Mouse (Mus musculus) hindbrain, embryonic 15.5 days (tissue): ENCODE measurements around the gene Epb41l2. TPM values are rescaled to one million over a fixed set of nuclear protein-coding genes. Genes with fewer than 3 reads are reported as not detected.
A peak's percentile ranks its signal among the peaks of the same experiment; 100 is the strongest.

ENCODE experiments used
- ATAC-seq: fragments of 200-750 bp; cut with Nextera tagmentation; 2 replicates; pipeline ENCODE4 v1.8.0; 2017; ENCODE audit warnings: low read depth, moderate number of reproducible peaks, moderate TSS enrichment; ENCODE audit not compliant: low FRiP score
- H3K27ac ChIP-seq: fragments of 300-500 bp; sonication (generic); replicated peaks from 2 replicates; pipeline ENCODE4 v1.5.1; 2015; ENCODE audit warnings: mild to moderate bottlenecking, inconsistent platforms
- H3K27me3 ChIP-seq: fragments of 300-500 bp; sonication (generic); 2 replicates; pipeline ENCODE4 v1.6.1; 2015; ENCODE audit warnings: control low read depth, inconsistent platforms
- H3K36me3 ChIP-seq: fragments of 300-500 bp; sonication (generic); 2 replicates; pipeline ENCODE4 v1.6.1; 2015; ENCODE audit warnings: control low read depth, inconsistent platforms
- H3K4me1 ChIP-seq: fragments of 300-500 bp; sonication (generic); replicated peaks from 2 replicates; pipeline ENCODE4 v1.6.1; 2015; ENCODE audit warnings: control low read depth, inconsistent platforms
- H3K4me2 ChIP-seq: fragments of 300-500 bp; sonication (generic); 2 replicates; pipeline ENCODE4 v1.6.1; 2015; ENCODE audit warnings: moderate library complexity, mild to moderate bottlenecking, inconsistent platforms
- H3K4me3 ChIP-seq: fragments of 300-500 bp; sonication (generic); 2 replicates; pipeline ENCODE4 v1.5.1; 2015; ENCODE audit warnings: mild to moderate bottlenecking, inconsistent platforms
- H3K9ac ChIP-seq: fragments of 300-500 bp; sonication (generic); 2 replicates; pipeline ENCODE4 v1.6.1; 2015; ENCODE audit warnings: inconsistent platforms
- H3K9me3 ChIP-seq: fragments of 300-500 bp; sonication (generic); 2 replicates; pipeline ENCODE4 v1.6.1; 2016; ENCODE audit warnings: control low read depth, inconsistent platforms
- WGBS: fragments of 180-500 bp; shearing (Covaris S2); methylation state at CpG from one replicate; pipeline ENCODE4 v1.1.7; 2015; 5-methylcytosine and 5-hydroxymethylcytosine counted together
- polyA plus RNA-seq: library from polyadenylated mRNA; unstranded; fragments of >200 nt; fragmentation: Nextera tagmentation; extraction: Ambion mirVana; gene quantifications from 2 replicates; pipeline ENCODE4 v1.2.1, GENCODE M21; 2015

Gene Epb41l2
- polyA plus RNA-seq, 1 experiment from 2014 or later, result 30.5 TPM

DNA sequence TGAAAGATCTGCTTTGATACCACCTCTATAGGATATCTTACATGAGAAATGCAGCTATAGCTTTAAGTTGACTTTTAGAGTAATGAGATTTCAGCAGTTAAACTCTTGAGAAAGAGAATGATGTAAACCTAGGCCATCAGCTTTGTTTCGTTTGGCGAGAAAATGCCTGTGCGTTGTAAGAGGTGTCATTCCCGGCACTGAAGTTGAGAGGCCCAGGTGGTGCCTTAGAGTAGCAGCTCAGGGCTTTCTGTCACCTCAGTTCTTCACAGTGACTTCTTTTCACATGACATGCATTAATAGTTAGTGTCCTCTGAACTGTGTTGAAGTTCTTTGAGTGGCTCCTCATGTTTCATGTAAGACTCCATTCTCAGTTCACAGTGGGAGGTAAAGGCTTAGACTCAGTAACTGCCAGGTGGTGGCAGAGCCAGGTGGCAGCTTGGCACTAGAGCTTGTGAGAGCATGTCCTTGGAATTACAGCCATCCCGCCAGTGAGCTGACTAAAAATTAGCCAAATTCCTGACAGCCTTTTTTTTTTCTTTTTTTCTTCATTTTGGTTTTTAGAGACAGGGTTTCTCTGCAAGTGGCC lies 84.7 kb downstream of the Epb41l2 start:
- no peak overlapping the region for H3K4me3 ChIP-seq
- H3K9me3 ChIP-seq, result no peaks in the 10 kb centered on the region
- H3K27me3 ChIP-seq, result no peaks in the 10 kb centered on the region
- H3K9ac ChIP-seq, result no peak overlapping the region
- no peak overlapping the region for H3K27ac ChIP-seq
- no peak overlapping the region for H3K4me2 ChIP-seq
- no peak for ATAC-seq
- 88% methylated on average over 5 of the region's 5 CpGs for WGBS
- H3K4me1 ChIP-seq, result 0 out of 2 replicates have a peak, but pooled peaks cover 2% of the 10 kb centered on the region
- H3K36me3 ChIP-seq, result no peaks in the 10 kb centered on the region

DNA sequence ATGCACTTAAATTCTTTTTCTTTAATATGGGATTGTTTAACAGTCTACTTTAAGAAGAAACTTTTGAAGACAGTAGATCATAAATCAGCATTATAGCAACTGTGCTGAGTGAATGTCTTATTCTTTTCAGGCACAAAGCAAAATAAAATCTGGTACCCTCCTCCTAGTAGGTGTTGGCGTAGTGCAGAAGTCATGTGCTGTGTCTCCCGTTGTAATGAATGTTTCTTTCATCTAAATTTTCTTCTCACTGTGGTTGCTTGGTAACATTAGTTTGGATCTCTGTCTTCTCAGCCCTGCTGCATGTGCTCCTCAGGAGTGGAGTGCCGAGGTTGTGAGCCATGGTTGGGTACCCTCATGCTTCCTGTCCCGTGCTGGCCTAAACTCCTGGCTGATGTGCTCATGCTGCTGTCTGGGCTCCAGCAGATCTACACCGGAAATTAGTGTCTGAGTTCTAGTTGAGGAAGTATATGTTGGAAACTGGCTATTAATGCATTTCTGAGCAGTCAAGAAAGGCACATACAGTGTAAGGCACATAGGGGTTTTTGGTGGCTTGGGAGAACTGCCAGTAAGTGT lies 87.4 kb downstream of the Epb41l2 start:
- Histone ChIP-seq H3K27me3 (no peaks in the 10 kb centered on the region), H3K36me3 (no peaks in the 10 kb centered on the region), H3K9me3 (no peaks in the 10 kb centered on the region), H3K4me2 (no peak overlapping the region), H3K9ac (no peak overlapping the region), H3K27ac (no peak overlapping the region), H3K4me1 (0 out of 2 replicates have a peak, but pooled peaks cover 7% of the 10 kb centered on the region), H3K4me3 (no peak overlapping the region)
- WGBS, result 59% methylated on average over 5 of the region's 5 CpGs
- ATAC-seq, result no peak

DNA sequence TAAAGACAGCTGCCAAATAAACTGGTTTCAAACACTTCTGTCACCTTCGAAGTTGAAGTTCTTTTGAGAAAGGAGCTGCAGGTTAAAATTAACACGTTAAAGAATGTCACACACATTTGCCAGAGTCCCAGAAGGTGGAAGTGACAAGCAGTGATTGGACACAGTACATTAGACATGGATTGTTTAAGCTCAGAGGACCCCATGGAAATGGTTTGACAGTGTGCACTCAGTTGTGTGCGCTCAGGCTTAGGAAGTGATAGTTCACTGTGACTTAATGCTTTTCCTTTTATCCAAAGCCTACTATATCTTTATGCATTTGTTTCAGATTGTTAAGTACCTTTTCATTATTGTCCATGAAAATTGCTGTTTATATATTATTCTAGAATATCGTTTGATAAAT lies 89.1 kb downstream of the Epb41l2 start:
- H3K36me3 ChIP-seq, result no peaks in the 10 kb centered on the region
- ATAC-seq, result no peak
- H3K27me3 ChIP-seq, result no peaks in the 10 kb centered on the region
- no peaks in the 10 kb centered on the region for H3K9me3 ChIP-seq
- H3K27ac ChIP-seq, result no peak overlapping the region
- no peak overlapping the region for H3K4me3 ChIP-seq
- H3K4me2 ChIP-seq, result no peak overlapping the region
- H3K4me1 ChIP-seq, result 0 out of 2 replicates have a peak, but pooled peaks cover 7% of the 10 kb centered on the region
- WGBS, result 50% methylated on average over 4 of the region's 4 CpGs
- H3K9ac ChIP-seq, result no peak overlapping the region

DNA sequence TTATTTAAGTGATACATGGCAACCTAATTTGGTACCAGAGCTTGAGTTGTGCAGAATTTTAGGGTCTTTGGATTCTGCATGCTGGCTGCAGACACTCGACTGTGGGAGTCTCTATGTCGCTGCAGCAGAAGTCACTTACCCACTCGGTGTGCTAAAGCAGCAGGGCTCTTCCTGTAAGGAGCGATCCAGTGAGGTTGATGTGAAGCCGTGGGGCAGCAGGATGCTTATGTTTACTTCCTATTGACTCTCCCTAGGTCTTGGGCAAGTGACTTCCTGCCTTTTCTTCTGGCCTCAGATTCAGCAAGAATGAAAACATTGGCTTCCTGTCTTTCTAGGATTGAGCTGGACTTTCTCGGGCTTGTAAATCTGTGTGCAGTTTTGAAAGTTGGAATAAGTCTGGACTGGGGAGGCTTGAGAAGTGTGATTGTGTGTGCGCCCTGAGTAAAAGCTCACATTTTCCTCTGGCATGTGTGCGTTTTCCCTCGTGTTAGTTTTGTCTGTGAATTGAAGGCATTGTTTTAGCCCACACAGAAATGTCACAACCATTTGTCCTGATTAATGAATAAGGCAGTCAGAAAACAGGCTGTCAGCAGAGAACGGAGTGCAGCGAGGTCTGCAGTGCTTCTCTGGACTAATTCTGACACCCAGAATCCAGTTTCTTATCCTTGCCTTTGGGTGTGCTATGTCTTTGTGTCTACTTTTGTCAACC lies 89.9 kb downstream of the Epb41l2 start:
- Histone ChIP-seq H3K27me3 (no peaks in the 10 kb centered on the region), H3K4me3 (no peak overlapping the region), H3K36me3 (no peaks in the 10 kb centered on the region), H3K9me3 (no peaks in the 10 kb centered on the region), H3K4me1 (0 out of 2 replicates have a peak, but pooled peaks cover 7% of the 10 kb centered on the region), H3K4me2 (no peak overlapping the region), H3K9ac (no peak overlapping the region), H3K27ac (0 out of 2 replicates have a peak overlapping the region, but pooled peaks have one; percentile 17)
- 0 out of 2 replicates have a peak, but pooled peaks have one; percentile 48 for ATAC-seq
- 39% methylated on average over 11 of the region's 11 CpGs for WGBS

DNA sequence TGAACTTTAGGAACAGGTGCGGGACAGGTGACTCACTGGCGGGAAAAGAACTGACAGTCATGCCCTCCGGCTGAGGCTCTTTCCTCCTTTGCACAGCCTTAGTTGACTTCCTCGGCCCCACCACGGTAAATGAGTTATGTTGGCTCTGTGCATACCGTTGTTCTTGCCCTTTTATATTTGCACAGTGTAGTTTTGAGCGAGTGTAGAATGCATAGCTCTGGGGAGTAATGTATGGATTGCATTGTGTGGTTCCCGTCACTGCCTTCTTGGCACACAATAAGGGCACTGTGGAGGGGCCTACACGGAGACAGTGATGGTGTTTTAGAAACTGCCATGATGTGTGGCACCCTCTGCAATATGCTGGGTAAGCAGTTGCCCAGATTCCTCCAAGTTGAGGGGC lies 93.6 kb downstream of the Epb41l2 start:
- ATAC-seq, result no peak
- H3K4me1 ChIP-seq, result 0 out of 2 replicates have a peak, but pooled peaks cover 7% of the 10 kb centered on the region
- no peaks in the 10 kb centered on the region for H3K27me3 ChIP-seq
- WGBS, result 50% methylated on average over 9 of the region's 9 CpGs
- H3K36me3 ChIP-seq, result no peaks in the 10 kb centered on the region
- H3K27ac ChIP-seq, result no peak overlapping the region
- H3K9me3 ChIP-seq, result no peaks in the 10 kb centered on the region
- H3K4me3 ChIP-seq, result no peak overlapping the region
- H3K4me2 ChIP-seq, result no peak overlapping the region
- H3K9ac ChIP-seq, result no peak overlapping the region

DNA sequence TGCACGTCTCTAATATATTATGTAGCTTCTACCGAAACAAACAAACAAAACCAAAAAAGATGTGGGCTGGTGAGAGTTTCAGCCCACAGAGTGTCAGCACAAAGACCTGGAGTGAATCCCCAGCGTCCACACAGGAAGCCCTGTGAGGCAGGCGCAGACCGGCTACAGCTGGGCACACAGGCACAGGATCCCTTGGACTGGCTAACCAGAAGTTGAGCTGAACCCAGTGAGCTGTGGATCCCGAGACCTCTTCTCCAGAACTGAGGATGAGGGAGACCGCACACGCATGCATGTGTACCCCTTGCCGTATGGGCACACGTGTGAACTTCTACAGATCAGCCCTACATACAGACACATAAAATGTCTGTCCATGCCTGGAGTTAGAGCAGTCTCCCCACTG lies 94.2 kb downstream of the Epb41l2 start:
- no peak for ATAC-seq
- H3K4me1 ChIP-seq, result 0 out of 2 replicates have a peak, but pooled peaks cover 7% of the 10 kb centered on the region
- H3K4me2 ChIP-seq, result no peak overlapping the region
- H3K27me3 ChIP-seq, result no peaks in the 10 kb centered on the region
- no peak overlapping the region for H3K9ac ChIP-seq
- H3K4me3 ChIP-seq, result no peak overlapping the region
- 89% methylated on average over 10 of the region's 10 CpGs for WGBS
- H3K27ac ChIP-seq, result no peak overlapping the region
- H3K9me3 ChIP-seq, result no peaks in the 10 kb centered on the region
- H3K36me3 ChIP-seq, result no peaks in the 10 kb centered on the region

DNA sequence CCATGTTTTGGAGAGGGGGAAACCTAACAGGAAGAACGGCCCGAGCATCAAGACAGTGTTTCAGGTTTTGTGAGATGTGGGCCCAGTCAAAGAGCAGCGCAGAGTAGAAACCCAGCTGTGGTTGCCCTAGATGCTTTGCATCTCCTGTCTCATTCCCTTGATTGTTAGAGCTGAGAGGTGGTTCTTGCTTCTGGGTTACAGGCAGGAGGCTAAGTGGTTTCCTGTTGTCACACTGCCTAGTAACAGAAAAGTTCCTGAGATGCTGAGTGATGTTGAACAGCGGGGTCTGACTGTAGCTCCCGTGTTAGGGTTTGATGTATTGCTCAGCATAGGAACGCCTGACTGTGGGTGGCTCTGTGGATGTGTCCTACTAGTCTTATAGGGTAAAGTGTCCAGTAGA lies 97.5 kb downstream of the Epb41l2 start:
- Histone ChIP-seq H3K4me1 (no peaks in the 10 kb centered on the region), H3K9me3 (no peaks in the 10 kb centered on the region), H3K27me3 (no peaks in the 10 kb centered on the region), H3K9ac (no peak overlapping the region), H3K4me3 (no peak overlapping the region), H3K36me3 (no peaks in the 10 kb centered on the region), H3K27ac (no peak overlapping the region), H3K4me2 (no peak overlapping the region)
- ATAC-seq, result no peak
- 86% methylated on average over 6 of the region's 6 CpGs for whole genome bisulfite sequencing

DNA sequence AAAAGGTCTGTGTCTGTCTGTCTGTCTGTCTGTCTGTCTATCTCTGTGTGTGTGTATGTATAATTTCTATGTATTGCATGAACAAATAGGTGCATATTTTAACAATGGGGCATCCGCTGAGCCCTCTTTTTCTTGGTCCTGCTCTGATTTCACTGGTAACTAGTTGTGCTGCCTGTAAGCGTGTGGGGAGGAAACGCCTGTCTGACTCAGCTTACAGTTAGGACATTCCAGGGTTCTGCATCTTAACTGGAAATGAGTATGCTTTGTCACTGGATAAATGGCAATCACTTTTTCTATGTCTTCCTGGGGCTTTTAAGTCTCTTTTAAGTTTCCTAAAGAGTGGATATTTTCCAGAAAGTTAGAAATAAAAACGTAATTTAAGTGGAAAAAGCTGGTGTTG lies 98.4 kb downstream of the Epb41l2 start:
- H3K27ac ChIP-seq, result no peak overlapping the region
- H3K4me2 ChIP-seq, result no peak overlapping the region
- H3K27me3 ChIP-seq, result no peaks in the 10 kb centered on the region
- no peak overlapping the region for H3K9ac ChIP-seq
- H3K36me3 ChIP-seq, result no peaks in the 10 kb centered on the region
- no peaks in the 10 kb centered on the region for H3K4me1 ChIP-seq
- no peak for ATAC-seq
- no peaks in the 10 kb centered on the region for H3K9me3 ChIP-seq
- no peak overlapping the region for H3K4me3 ChIP-seq
- WGBS, result 81% methylated on average over 4 of the region's 4 CpGs

DNA sequence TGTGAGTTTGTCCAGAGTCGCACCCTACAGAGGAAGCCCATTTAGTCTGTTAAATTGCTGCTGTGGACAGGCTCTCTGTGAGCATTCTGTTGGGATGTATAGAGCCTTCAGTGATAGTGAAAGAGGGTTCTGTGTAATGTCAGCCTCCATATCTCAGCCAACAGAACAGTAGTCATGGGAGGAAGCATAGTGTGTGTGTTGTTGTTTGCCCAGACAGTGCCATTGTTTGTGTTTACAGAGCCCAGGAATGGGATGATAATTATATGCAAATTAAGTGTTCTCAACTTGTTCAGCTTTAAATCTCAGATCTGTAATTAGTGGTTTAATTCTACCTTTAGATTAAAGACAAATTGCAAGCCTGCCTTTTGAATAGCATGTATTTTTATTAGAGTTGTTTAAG lies 102.2 kb downstream of the Epb41l2 start:
- no peak overlapping the region for H3K27ac ChIP-seq
- H3K9ac ChIP-seq, result no peak overlapping the region
- no peaks in the 10 kb centered on the region for H3K36me3 ChIP-seq
- H3K4me1 ChIP-seq, result no peaks in the 10 kb centered on the region
- H3K4me2 ChIP-seq, result no peak overlapping the region
- no peaks in the 10 kb centered on the region for H3K27me3 ChIP-seq
- 86% methylated on average over 1 of the region's 1 CpGs for WGBS
- no peaks in the 10 kb centered on the region for H3K9me3 ChIP-seq
- ATAC-seq, result no peak
- H3K4me3 ChIP-seq, result no peak overlapping the region

DNA sequence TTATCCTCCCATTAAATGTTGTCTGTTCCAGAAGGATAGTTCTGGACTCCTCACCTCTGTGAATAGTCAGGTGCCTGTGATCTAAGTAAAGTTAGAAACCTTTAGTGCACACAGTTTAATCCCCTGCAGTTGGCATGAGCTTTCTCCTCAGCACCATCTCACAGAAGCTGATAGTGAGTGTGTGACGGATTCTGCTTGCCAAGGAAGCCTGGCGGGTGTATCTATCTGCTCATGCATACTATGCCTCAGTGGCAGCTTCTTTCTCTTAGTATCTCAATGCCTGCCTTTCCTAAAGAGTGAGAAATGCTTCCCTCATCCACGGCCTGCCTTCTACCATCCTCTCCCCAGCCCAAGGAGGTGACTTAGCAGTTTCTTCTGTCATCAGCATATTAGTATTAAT lies 103.1 kb downstream of the Epb41l2 start:
- Histone ChIP-seq H3K27me3 (no peaks in the 10 kb centered on the region), H3K9ac (no peak overlapping the region), H3K4me2 (no peak overlapping the region), H3K4me1 (no peaks in the 10 kb centered on the region), H3K36me3 (no peaks in the 10 kb centered on the region), H3K4me3 (no peak overlapping the region), H3K27ac (no peak overlapping the region), H3K9me3 (no peaks in the 10 kb centered on the region)
- no peak for ATAC-seq
- WGBS, result 84% methylated on average over 3 of the region's 3 CpGs

DNA sequence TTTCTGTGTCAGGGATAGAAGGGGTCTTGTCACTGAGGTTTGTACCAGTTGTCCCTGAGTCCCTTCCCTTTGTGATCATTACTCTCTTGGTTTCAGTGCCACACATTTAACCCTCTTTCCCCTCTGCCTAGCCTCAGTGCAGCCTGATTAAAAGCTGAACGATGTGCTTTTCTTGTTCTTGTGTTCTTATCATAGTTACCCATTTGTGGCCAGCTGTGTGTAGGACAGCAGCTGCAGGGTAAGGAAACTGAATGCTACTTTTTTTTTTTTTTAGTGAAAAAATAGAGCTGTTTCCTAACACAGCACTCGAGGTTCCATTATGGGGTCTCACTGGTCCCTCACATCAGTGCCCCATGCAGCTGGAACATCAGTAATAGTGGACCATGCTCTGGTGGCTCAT lies 106.9 kb downstream of the Epb41l2 start:
- H3K27me3 ChIP-seq, result no peaks in the 10 kb centered on the region
- ATAC-seq, result no peak
- 72% methylated on average over 2 of the region's 2 CpGs for WGBS
- no peaks in the 10 kb centered on the region for H3K36me3 ChIP-seq
- H3K4me3 ChIP-seq, result no peak overlapping the region
- H3K9me3 ChIP-seq, result no peaks in the 10 kb centered on the region
- H3K9ac ChIP-seq, result no peak overlapping the region
- no peaks in the 10 kb centered on the region for H3K4me1 ChIP-seq
- no peak overlapping the region for H3K27ac ChIP-seq
- no peak overlapping the region for H3K4me2 ChIP-seq

DNA sequence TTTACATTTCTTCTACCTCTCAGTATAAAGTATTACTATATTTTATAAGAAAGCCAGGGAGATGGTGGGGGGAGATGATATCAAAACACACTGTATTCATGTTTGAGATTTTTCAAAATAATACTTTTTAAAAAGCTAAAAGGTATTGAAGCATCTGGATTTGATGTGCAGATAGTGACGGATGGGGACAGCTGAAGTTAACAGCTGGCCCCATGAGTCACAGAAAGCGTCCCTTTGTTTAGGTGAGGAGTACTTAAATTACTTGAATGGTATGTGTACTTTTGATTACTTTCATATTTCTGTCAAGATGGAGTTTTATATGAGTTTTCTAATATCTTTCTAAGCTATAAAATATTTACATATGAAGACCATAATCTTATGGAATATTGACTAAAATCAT lies 112.3 kb downstream of the Epb41l2 start:
- no peak overlapping the region for H3K4me3 ChIP-seq
- no peak overlapping the region for H3K27ac ChIP-seq
- 94% methylated on average over 2 of the region's 2 CpGs for WGBS
- no peaks in the 10 kb centered on the region for H3K27me3 ChIP-seq
- ATAC-seq, result no peak
- H3K9me3 ChIP-seq, result no peaks in the 10 kb centered on the region
- no peaks in the 10 kb centered on the region for H3K4me1 ChIP-seq
- no peak overlapping the region for H3K9ac ChIP-seq
- H3K36me3 ChIP-seq, result no peaks in the 10 kb centered on the region
- H3K4me2 ChIP-seq, result no peak overlapping the region
